Mouse (Mus musculus) heart, embryonic 15.5 days (tissue): ENCODE data around the gene Fbxo21. TPM values are rescaled to one million over a fixed set of nuclear protein-coding genes. Genes with fewer than 3 reads are reported as not detected.
A peak's percentile ranks its signal among the peaks of the same experiment; 100 is the strongest.

ENCODE experiments used
- ATAC-seq: fragments of 200-750 bp; cut with Nextera tagmentation; replicated peaks from 2 replicates; pipeline ENCODE4 v1.8.0; 2017; ENCODE audit warnings: low read depth, moderate TSS enrichment; ENCODE audit not compliant: insufficient number of reproducible peaks, insufficient read depth, low FRiP score
- H3K27ac ChIP-seq: fragments of 300-500 bp; sonication (generic); 2 replicates; pipeline ENCODE4 v1.5.1; 2015; ENCODE audit warnings: mild to moderate bottlenecking, inconsistent platforms
- H3K27me3 ChIP-seq: fragments of 300-500 bp; sonication (generic); 2 replicates; pipeline ENCODE4 v1.6.1; 2015; ENCODE audit warnings: inconsistent platforms
- H3K36me3 ChIP-seq: fragments of 300-500 bp; sonication (generic); 2 replicates; pipeline ENCODE4 v1.6.1; 2015; ENCODE audit warnings: mild to moderate bottlenecking, inconsistent platforms
- H3K4me1 ChIP-seq: fragments of 300-500 bp; sonication (generic); replicated peaks from 2 replicates; pipeline ENCODE4 v1.6.1; 2015; ENCODE audit warnings: inconsistent platforms
- H3K4me2 ChIP-seq: fragments of 300-500 bp; sonication (generic); 2 replicates; pipeline ENCODE4 v1.6.1; 2015; ENCODE audit warnings: inconsistent platforms, mild to moderate bottlenecking, moderate library complexity
- H3K4me3 ChIP-seq: fragments of 300-500 bp; sonication (generic); 2 replicates; pipeline ENCODE4 v1.5.1; 2015; ENCODE audit warnings: mild to moderate bottlenecking, inconsistent platforms
- H3K9ac ChIP-seq: fragments of 300-500 bp; sonication (generic); 2 replicates; pipeline ENCODE4 v1.6.1; 2015; ENCODE audit warnings: mild to moderate bottlenecking, inconsistent platforms
- H3K9me3 ChIP-seq: fragments of 300-500 bp; sonication (generic); replicated peaks from 2 replicates; pipeline ENCODE4 v1.6.1; 2016; ENCODE audit warnings: inconsistent platforms
- WGBS: fragments of 180-500 bp; shearing (Covaris S2); methylation state at CpG from one replicate; pipeline ENCODE4 v1.1.7; 2015; ENCODE audit warnings: mixed read lengths; 5-methylcytosine and 5-hydroxymethylcytosine counted together
- polyA plus RNA-seq: library from polyadenylated mRNA; unstranded; fragments of >200 nt; fragmentation: Nextera tagmentation; extraction: Ambion mirVana; gene quantifications from 2 replicates; pipeline ENCODE4 v1.2.1, GENCODE M21; 2015

Gene Fbxo21
- polyA plus RNA-seq, 1 experiment from 2014 or later = 44.8 TPM

DNA sequence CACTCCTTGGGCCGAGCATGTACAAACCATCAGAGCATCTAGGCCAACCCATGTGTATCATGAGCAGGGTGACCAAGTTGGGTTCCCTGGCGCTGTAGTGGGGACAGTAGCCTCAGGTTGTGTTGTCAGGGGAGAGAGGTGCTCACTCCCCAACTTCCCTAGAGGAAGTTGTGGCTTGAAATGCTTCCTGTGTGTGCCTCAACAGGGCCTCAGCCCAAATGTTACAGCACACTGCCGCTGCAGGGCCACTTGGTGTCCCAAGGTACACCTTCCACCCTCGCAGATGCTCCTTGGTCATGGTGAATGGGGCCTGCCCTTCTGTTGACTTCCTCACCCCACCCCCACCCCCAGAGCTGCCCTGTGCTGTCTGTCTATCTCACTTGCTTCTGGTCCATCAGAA lies 71.9 kb downstream of the Fbxo21 start:
- H3K27ac ChIP-seq = no peak overlapping the region
- H3K4me2 ChIP-seq = no peak overlapping the region
- no peak overlapping the region for H3K4me3 ChIP-seq
- peaks cover 6% of the 10 kb centered on the region for H3K4me1 ChIP-seq
- ATAC-seq = no peak
- H3K9me3 ChIP-seq = no peaks in the 10 kb centered on the region
- H3K9ac ChIP-seq = no peak overlapping the region
- H3K36me3 ChIP-seq = no peaks in the 10 kb centered on the region
- no peaks in the 10 kb centered on the region for H3K27me3 ChIP-seq
- WGBS = 76% methylated on average over 4 of the region's 4 CpGs

DNA sequence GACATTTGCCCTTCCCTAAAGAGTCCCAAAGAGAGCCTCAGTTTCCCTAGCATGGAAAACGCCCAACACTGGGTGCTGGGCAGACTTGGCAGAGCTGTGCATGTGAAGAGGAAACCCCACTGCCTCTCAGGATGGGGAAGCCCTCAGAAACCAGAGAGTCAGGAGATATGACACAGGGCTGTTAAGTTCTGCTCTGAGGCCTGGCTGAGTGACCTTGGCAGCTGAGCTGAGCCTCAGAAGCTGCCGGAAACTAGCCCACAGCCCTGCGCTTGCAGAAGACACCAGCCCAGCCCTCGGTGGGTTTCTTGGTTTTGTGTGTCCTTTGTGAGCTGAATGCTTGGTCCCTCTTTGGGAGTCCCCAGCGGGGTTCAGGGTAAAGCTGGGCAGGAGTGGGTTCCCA lies 72.4 kb downstream of the Fbxo21 start:
- Histone ChIP-seq H3K36me3 (no peaks in the 10 kb centered on the region), H3K27me3 (no peaks in the 10 kb centered on the region), H3K9me3 (no peaks in the 10 kb centered on the region), H3K9ac (no peak overlapping the region), H3K27ac (no peak overlapping the region), H3K4me2 (no peak overlapping the region), H3K4me1 (peaks cover 6% of the 10 kb centered on the region), H3K4me3 (no peak overlapping the region)
- 61% methylated on average over 5 of the region's 5 CpGs for WGBS
- ATAC-seq = no peak

DNA sequence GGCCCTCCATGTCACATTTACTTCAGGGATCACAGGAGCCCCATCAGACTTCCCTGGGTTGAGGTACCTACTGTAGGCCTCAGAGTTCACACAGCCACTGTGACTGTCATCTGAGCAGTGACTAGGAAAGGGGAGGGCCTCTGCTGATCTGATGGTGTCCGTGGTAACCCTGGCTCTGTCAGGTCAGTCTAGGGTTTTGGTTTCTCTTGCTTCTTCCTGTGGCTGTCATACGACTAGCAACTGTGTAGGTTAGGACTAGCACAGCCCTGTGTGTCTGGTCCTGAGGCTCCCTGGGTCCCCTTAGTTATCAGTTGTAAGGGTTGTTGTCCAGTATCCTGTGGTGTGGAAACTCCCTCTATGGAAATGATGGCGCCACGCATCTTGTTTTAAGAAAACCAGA lies 74.2 kb downstream of the Fbxo21 start:
- ATAC-seq = no peak
- H3K4me3 ChIP-seq = no peak overlapping the region
- peaks cover 12% of the 10 kb centered on the region for H3K4me1 ChIP-seq
- no peaks in the 10 kb centered on the region for H3K27me3 ChIP-seq
- WGBS = 67% methylated on average over 4 of the region's 4 CpGs
- no peaks in the 10 kb centered on the region for H3K9me3 ChIP-seq
- no peak overlapping the region for H3K27ac ChIP-seq
- no peaks in the 10 kb centered on the region for H3K36me3 ChIP-seq
- no peak overlapping the region for H3K4me2 ChIP-seq
- H3K9ac ChIP-seq = no peak overlapping the region

DNA sequence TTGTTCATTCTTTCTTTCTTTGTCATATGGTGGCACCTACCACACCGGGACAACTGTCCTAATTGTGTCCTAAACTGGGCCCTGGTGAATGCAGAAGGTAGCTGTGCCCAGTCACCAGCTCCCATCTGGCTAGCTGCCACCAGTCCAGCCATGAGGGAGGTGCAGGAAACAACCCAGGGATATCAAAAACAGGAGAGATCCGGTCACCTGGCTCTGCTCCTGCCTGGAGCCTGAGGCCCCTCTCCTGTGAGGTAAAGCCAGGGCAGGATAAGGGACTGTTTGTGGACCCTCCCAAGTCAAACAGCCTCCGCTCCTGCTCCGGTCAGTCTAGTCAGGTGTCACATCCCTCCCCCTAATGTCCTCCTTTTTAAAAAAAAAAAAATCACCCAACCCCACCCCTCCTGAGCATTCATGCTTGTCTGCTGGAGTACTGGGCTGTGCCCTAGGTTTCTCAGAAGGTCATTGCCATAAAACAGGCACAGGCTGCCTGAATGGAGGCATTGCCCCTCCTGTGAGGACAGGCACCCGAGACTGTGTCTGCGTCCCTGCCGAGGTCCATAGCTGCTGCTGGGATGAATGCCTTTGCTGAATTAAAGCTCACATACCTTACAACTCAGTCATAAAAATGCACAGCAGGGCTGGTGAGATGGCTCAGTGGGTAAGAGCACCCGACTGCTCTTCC lies 75.6 kb downstream of the Fbxo21 start:
- Histone ChIP-seq H3K9me3 (no peaks in the 10 kb centered on the region), H3K4me2 (no peak overlapping the region), H3K27me3 (no peaks in the 10 kb centered on the region), H3K4me3 (no peak overlapping the region), H3K27ac (no peak overlapping the region), H3K4me1 (peaks cover 16% of the 10 kb centered on the region), H3K36me3 (no peaks in the 10 kb centered on the region), H3K9ac (no peak overlapping the region)
- ATAC-seq = no peak
- 65% methylated on average over 8 of the region's 8 CpGs for WGBS

DNA sequence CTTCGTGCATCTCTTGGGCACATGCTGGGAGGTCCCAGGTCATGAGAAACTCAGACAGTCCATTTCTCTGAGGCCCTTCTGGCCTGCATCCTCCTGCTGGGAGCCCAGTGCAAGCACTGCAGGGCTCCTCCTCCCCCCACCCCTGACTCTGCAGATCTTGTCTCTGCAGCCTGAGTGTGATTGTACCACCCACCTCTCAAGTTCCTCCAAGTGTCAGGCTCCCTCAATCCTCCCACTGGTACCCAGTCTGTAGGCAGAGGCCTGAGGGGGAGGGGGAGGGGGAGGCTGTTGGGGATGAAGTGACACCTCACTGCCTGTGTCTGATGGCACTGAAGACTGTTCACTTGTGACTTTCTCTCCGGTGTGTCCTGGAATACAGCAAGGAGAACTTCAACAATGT lies 76.7 kb downstream of the Fbxo21 start:
- H3K36me3 ChIP-seq = no peaks in the 10 kb centered on the region
- WGBS = 86% methylated on average over 2 of the region's 2 CpGs
- ATAC-seq = no peak
- H3K9me3 ChIP-seq = no peaks in the 10 kb centered on the region
- no peak overlapping the region for H3K9ac ChIP-seq
- no peak overlapping the region for H3K27ac ChIP-seq
- H3K27me3 ChIP-seq = no peaks in the 10 kb centered on the region
- H3K4me3 ChIP-seq = no peak overlapping the region
- no peak overlapping the region for H3K4me2 ChIP-seq
- H3K4me1 ChIP-seq = peaks cover 26% of the 10 kb centered on the region

DNA sequence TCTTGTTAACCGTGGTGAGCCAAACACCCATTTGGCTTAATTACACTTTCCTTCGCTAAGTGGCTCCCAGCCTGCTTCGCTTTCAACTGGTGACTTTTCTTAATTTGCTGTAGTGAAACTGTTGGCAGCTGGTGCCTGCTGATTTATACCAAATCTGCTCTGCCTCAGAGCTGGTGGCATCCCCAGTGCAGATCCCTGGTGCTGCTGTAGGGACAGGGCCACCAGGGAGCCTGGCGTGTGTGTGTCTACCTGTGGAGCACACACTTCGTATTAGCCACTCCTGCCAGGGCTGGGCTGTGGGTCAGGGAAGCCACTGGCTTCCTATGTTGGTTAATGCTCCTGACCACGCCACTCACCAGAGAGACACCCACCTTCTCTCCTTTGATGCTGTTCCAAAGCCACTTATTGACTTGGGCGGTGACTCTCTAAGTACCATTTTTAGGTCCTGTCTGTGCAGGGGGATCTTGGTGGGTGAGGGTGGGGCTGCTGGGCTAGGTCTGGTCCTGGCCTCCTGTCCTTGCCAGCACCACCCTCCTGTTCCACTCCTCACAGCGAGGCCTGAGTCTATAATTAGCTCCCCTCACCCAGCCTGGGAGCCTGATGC lies 81.1 kb downstream of the Fbxo21 start:
- H3K4me1 ChIP-seq = peaks cover 35% of the 10 kb centered on the region
- no peak overlapping the region for H3K9ac ChIP-seq
- peak overlapping the region; percentile 3; the same call in 1 of the 2 replicates for H3K4me2 ChIP-seq
- H3K4me3 ChIP-seq = no peak overlapping the region
- 29% methylated on average over 8 of the region's 8 CpGs for WGBS
- peak overlapping the region; percentile 87 for H3K27ac ChIP-seq
- peak; percentile 86 for ATAC-seq
- H3K36me3 ChIP-seq = no peaks in the 10 kb centered on the region
- no peaks in the 10 kb centered on the region for H3K27me3 ChIP-seq
- no peaks in the 10 kb centered on the region for H3K9me3 ChIP-seq

DNA sequence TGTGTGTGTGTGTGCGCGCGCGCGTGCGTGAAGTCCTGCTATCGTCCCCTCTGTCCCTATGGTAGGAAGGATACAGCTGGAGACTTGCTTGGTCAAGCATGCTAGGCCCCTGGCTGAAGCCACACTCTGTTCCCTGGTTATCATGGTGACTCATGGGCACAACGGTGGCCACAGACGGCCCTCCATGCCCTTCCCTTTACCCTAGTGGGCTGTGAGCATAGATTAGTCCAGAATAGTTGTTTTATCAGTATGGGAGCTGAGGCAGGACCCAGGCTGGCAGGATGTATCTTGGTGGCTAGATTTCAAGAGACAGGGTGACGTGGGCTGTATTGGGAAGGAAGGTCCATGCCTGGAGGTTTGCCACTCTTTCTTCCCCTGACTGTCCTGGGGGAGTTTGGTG lies 82.3 kb downstream of the Fbxo21 start:
- 68% methylated on average over 10 of the region's 10 CpGs for WGBS
- Histone ChIP-seq H3K27ac (peak overlapping the region; percentile 87), H3K4me3 (no peak overlapping the region), H3K27me3 (no peaks in the 10 kb centered on the region), H3K9ac (no peak overlapping the region), H3K36me3 (no peaks in the 10 kb centered on the region), H3K9me3 (no peaks in the 10 kb centered on the region), H3K4me2 (no peak overlapping the region), H3K4me1 (peaks cover 35% of the 10 kb centered on the region)
- no peak for ATAC-seq

DNA sequence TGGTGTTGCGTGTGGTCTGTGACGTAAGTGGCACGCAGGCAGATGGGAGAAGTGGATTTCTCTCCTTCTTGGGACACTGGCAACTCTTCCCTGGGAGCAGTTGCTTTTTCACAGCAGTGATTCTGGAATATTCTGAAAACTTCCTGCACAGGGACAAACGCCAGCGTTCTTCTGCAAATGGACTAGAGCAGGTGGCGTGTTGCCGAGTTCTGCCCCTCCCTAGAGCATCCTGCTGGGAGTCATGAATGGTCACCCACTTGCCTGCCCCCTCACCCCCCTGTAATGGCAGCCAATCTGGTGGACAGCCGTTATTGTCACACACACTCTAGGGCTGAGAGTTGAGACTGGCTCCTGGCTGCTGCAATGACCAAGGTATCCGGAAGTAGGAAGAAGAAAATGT lies 83.1 kb downstream of the Fbxo21 start:
- no peak overlapping the region for H3K27ac ChIP-seq
- H3K9ac ChIP-seq = no peak overlapping the region
- no peaks in the 10 kb centered on the region for H3K27me3 ChIP-seq
- peaks cover 35% of the 10 kb centered on the region for H3K4me1 ChIP-seq
- no peak for ATAC-seq
- no peak overlapping the region for H3K4me3 ChIP-seq
- no peaks in the 10 kb centered on the region for H3K9me3 ChIP-seq
- H3K36me3 ChIP-seq = no peaks in the 10 kb centered on the region
- 85% methylated on average over 9 of the region's 9 CpGs for WGBS
- no peak overlapping the region for H3K4me2 ChIP-seq

Other genes starting within 250 kb of the Fbxo21 start
- gene Nos1, start 195.7 kb upstream of the Fbxo21 start, polyA plus RNA-seq = 0.03 and 0.05 TPM in 2 replicates
- 10.1 and 11.0 TPM in 2 replicates for gene Tesc, start 51.0 kb downstream of the Fbxo21 start, polyA plus RNA-seq
- gene Fbxw8, start 178.7 kb downstream of the Fbxo21 start, polyA plus RNA-seq = 18.1 and 23.5 TPM in 2 replicates
- gene Hrk, start 187.9 kb downstream of the Fbxo21 start, polyA plus RNA-seq = 0.03 and 0.13 TPM in 2 replicates